In genomic region chr1:93014460-93014859, GRCm38 (mm10) we compare ENCODE assay signal across 8 mouse cellular contexts. TPM values are rescaled to one million over a fixed set of nuclear protein-coding genes. Genes with fewer than 3 reads are reported as not detected.
A peak's percentile ranks its signal among the peaks of the same experiment; 100 is the strongest.
DNase-seq lines count a peak whose midpoint lies in the region; ATAC-seq and TF ChIP-seq lines count a peak whose summit lies in the region.

No protein-coding gene starts in this region.

- no peaks in the 10 kb centered on the region for H3K36me3 ChIP-seq in embryonic facial prominence, embryonic 11.5 days (replicated peaks; ENCODE audit: control insufficient read depth, insufficient read depth, low read depth, low read length)
- no peaks in the 10 kb centered on the region for H3K36me3 ChIP-seq in lung, postnatal 0 days (ENCODE audit: insufficient read depth, low read length)

- no peak for TF ChIP-seq EP300 in lung, postnatal 0 days (IDR thresholded peaks at IDR 0.05)

- H3K27me3 ChIP-seq in embryonic facial prominence, embryonic 11.5 days (ENCODE audit: control insufficient read depth, insufficient read depth, low read length) = no peaks in the 10 kb centered on the region
- no peaks in the 10 kb centered on the region for H3K27me3 ChIP-seq in lung, postnatal 0 days (replicated peaks; ENCODE audit: insufficient read depth, low read length)

- DNase-seq in CD8-positive naive resting alpha-beta T cell, adult 2 months (ENCODE audit: low read depth in 2 of 2, low spot score in 2 of 2) = peak; percentile 3 to 28
- DNase-seq in adrenal gland, postnatal 25 days = peak; percentile 86
- DNase-seq in embryonic facial prominence, embryonic 11.5 days (ENCODE audit: low spot score) = peak; percentile 76
- DNase-seq in heart, adult 9 months (ENCODE audit: low spot score in 2 of 2) = peak; percentile 29 to 46
- peak; percentile 85 for DNase-seq in layer of hippocampus, adult 11-12 months (ENCODE audit: low spot score)
- peak; percentile 67 for DNase-seq in lung, postnatal 0 days (ENCODE audit: low spot score)
- DNase-seq in ovary, postnatal 36 days (ENCODE audit: low spot score) = peak; percentile 84
- DNase-seq in thymus, postnatal 14 days = peak; percentile 70

- no peak overlapping the region for H3K27ac ChIP-seq in embryonic facial prominence, embryonic 11.5 days (replicated peaks; ENCODE audit: low read depth, low read length)
- no peak overlapping the region for H3K27ac ChIP-seq in lung, postnatal 0 days (ENCODE audit: low read length)

- no peak overlapping the region for H3K4me3 ChIP-seq in embryonic facial prominence, embryonic 11.5 days (ENCODE audit: low read depth, low read length)
- no peak overlapping the region for H3K4me3 ChIP-seq in lung, postnatal 0 days (ENCODE audit: low read depth, low read length)

- no peak overlapping the region for H3K4me2 ChIP-seq in embryonic facial prominence, embryonic 11.5 days (ENCODE audit: low read depth, low read length)
- no peak overlapping the region for H3K4me2 ChIP-seq in lung, postnatal 0 days (replicated peaks; ENCODE audit: low read depth, low read length)

- TF ChIP-seq CTCF in lung, postnatal 0 days (IDR thresholded peaks at IDR 0.05) = peak; percentile 93

- ATAC-seq in embryonic facial prominence, embryonic 11.5 days (replicated peaks; ENCODE audit: insufficient number of reproducible peaks, low FRiP score, low TSS enrichment, low read depth) = 0 out of 2 replicates have a peak, but pooled peaks have one; percentile 41
- ATAC-seq in lung, postnatal 0 days = peak; percentile 78

- no peaks in the 10 kb centered on the region for H3K9me3 ChIP-seq in embryonic facial prominence, embryonic 11.5 days (replicated peaks; ENCODE audit: control insufficient read depth, low read length)
- no peaks in the 10 kb centered on the region for H3K9me3 ChIP-seq in lung, postnatal 0 days (ENCODE audit: low read length)

- no peaks in the 10 kb centered on the region for H3K4me1 ChIP-seq in embryonic facial prominence, embryonic 11.5 days (ENCODE audit: control insufficient read depth, insufficient read depth, low read length)
- no peaks in the 10 kb centered on the region for H3K4me1 ChIP-seq in lung, postnatal 0 days (ENCODE audit: insufficient read depth, low read depth, low read length)

- no peak overlapping the region for H3K9ac ChIP-seq in embryonic facial prominence, embryonic 11.5 days (replicated peaks; ENCODE audit: low read length)
- no peak overlapping the region for H3K9ac ChIP-seq in lung, postnatal 0 days (replicated peaks; ENCODE audit: low read depth)

RNA-seq across cellular contexts. Expression of gene Aqp12, which starts 8.3 kb away (rescaled TPM):
- not detected in 2 replicates for total RNA-seq in adrenal gland, postnatal 25 days (2021)
- not detected in 2 replicates for polyA plus RNA-seq in embryonic facial prominence, embryonic 11.5 days (2014; fragmentation: Nextera tagmentation; extraction: Ambion mirVana)
- not detected in 2 replicates for polyA plus RNA-seq in lung, postnatal 0 days (2015; fragmentation: Nextera tagmentation; extraction: Ambion mirVana)

Comparison
In these comparisons a context has a peak if more than half of its experiments do, and no peak if none do; other contexts are left out.
1. DNase-seq: peak in every context shown above with its lines; median percentile 86 in adrenal gland, postnatal 25 days; 85 in layer of hippocampus, adult 11-12 months; 84 in ovary, postnatal 36 days; 76 in embryonic facial prominence, embryonic 11.5 days; 70 in thymus, postnatal 14 days; 67 in lung, postnatal 0 days; 38 in heart, adult 9 months; 16 in CD8-positive naive resting alpha-beta T cell, adult 2 months.